28 mouse cellular contexts compared by ENCODE assay signal in the genomic region with DNA sequence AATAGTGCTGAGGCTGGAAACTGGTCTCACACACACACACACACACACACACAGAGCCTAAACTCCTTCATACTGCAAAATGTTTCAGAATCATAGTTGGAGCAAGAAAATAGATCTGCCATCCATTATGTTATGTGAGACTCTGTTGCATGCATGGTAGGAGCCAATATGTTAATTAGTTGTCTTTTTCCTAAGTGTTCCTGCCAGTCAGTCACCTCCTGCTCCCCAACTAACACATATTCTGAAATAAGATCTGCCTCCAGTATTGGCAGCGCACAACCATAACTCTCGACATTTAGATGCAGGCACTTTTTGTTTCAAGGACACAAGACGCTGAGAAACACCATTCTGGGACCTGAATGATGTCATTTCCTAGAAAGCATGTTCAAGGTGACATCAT.
"Had no signal": no experiment of that assay in that cellular context is flagged by ENCODE, and none has a peak within 500 bp of the region (broad histone marks: within the 10 kb centered on the region; RNA-seq: fewer than 3 reads in every experiment).

No protein-coding gene starts in this region.

- H3K9me3 ChIP-seq: heart, embryonic 10.5 days; heart, embryonic 12.5 days; hindbrain, embryonic 10.5 days; hindbrain, embryonic 12.5 days; intestine, embryonic 15.5 days; limb, embryonic 10.5 days; limb, embryonic 12.5 days; liver, embryonic 13.5 days; liver, embryonic 15.5 days had no signal

- H3K4me3 ChIP-seq: gastrocnemius, adult 2 months; heart, embryonic 10.5 days; heart, embryonic 12.5 days; hindbrain, embryonic 10.5 days; hindbrain, embryonic 12.5 days; intestine, embryonic 15.5 days; layer of hippocampus, adult 2 months; left cerebral cortex, adult 2 months; limb, embryonic 10.5 days; limb, embryonic 12.5 days; liver, embryonic 13.5 days; liver, embryonic 15.5 days had no signal

- H3K4me1 ChIP-seq: heart, embryonic 10.5 days; heart, embryonic 12.5 days; hindbrain, embryonic 12.5 days; intestine, embryonic 15.5 days; limb, embryonic 10.5 days; liver, embryonic 13.5 days; liver, embryonic 15.5 days had no signal

- DNase-seq: gastrocnemius, adult 2 months; gastrocnemius, postnatal 10 days; gastrocnemius, postnatal 25 days; heart, adult 18-20 months; heart, postnatal 10 days; heart, postnatal 4 days; kidney, adult 18-20 months; kidney, adult 8-10 months; kidney, postnatal 10 days; kidney, postnatal 25 days; kidney, postnatal 4 days; liver; liver, embryonic 13.5 days had no signal

- H3K27ac ChIP-seq: gastrocnemius, adult 2 months; heart, embryonic 10.5 days; hindbrain, embryonic 10.5 days; hindbrain, embryonic 12.5 days; hindbrain, embryonic 14.5 days; intestine, embryonic 15.5 days; layer of hippocampus, adult 2 months; left cerebral cortex, adult 2 months; limb, embryonic 10.5 days; limb, embryonic 12.5 days; liver, embryonic 13.5 days; liver, embryonic 15.5 days had no signal

- H3K36me3 ChIP-seq: heart, embryonic 10.5 days; heart, embryonic 12.5 days; hindbrain, embryonic 10.5 days; hindbrain, embryonic 12.5 days; intestine, embryonic 15.5 days; limb, embryonic 10.5 days; limb, embryonic 12.5 days; liver, embryonic 13.5 days; liver, embryonic 15.5 days had no signal

- H3K9ac ChIP-seq: heart, embryonic 12.5 days; hindbrain, embryonic 12.5 days; hindbrain, embryonic 14.5 days; intestine, embryonic 15.5 days; limb, embryonic 12.5 days; liver, embryonic 13.5 days; liver, embryonic 15.5 days had no signal

- ATAC-seq: hindbrain, embryonic 16.5 days; inflammation-experienced regulatory T-cells, adult 6 months; intestine, embryonic 15.5 days; intestine, postnatal 0 days had no signal

- H3K27me3 ChIP-seq: heart, embryonic 12.5 days; hindbrain, embryonic 12.5 days; intestine, embryonic 15.5 days; limb, embryonic 12.5 days; liver, embryonic 13.5 days; liver, embryonic 15.5 days had no signal

- H3K4me2 ChIP-seq: heart, embryonic 12.5 days; hindbrain, embryonic 12.5 days; hindbrain, embryonic 14.5 days; intestine, embryonic 15.5 days; limb, embryonic 12.5 days; liver, embryonic 11.5 days; liver, embryonic 13.5 days; liver, embryonic 15.5 days had no signal
